Mouse (Mus musculus) MEL (cell line): ENCODE data around the gene Lamb1. TPM values are rescaled to one million over a fixed set of nuclear protein-coding genes. Genes with fewer than 3 reads are reported as not detected.

Source experiments
- DNase-seq: peaks from one replicate; pipeline ENCODE4 v3.0.0; 2011; ENCODE audit warnings: low read depth, low spot score
- H3K27ac ChIP-seq: 2 replicates; pipeline ENCODE4 v1.5.1; 2012; ENCODE audit warnings: low read depth, mild to moderate bottlenecking, control low read depth, low read length, moderate library complexity; ENCODE audit not compliant: control insufficient read depth
- H3K27me3 ChIP-seq, 2 experiments: fragments of 150-350 bp in 1 of 2; sonication (generic) in 1 of 2; 2 replicates each; pipeline ENCODE4 v1.6.1; 2012; ENCODE audit warnings: low read length in 2 of 2, mild to moderate bottlenecking in 2 of 2, improper control_type of control experiment in 1 of 2, moderate library complexity in 1 of 2; ENCODE audit not compliant: insufficient read depth in 2 of 2, control insufficient read depth in 1 of 2
- H3K36me3 ChIP-seq, 2 experiments: 2 replicates each; pipeline ENCODE4 v1.6.1; 2012 to 2014; ENCODE audit warnings: low read length in 2 of 2, improper control_type of control experiment in 1 of 2, inconsistent platforms in 1 of 2, mild to moderate bottlenecking in 1 of 2; ENCODE audit not compliant: insufficient read depth in 2 of 2, control insufficient read depth in 1 of 2
- H3K4me1 ChIP-seq, 2 experiments: fragments of 150-350 bp in 1 of 2; sonication (generic) in 1 of 2; 2 replicates each; pipeline ENCODE4 v1.6.1; 2012; ENCODE audit warnings: low read length in 2 of 2, improper control_type of control experiment in 1 of 2, mild to moderate bottlenecking in 1 of 2; ENCODE audit not compliant: insufficient read depth in 2 of 2, control insufficient read depth in 1 of 2
- H3K4me3 ChIP-seq, 2 experiments: fragments of 150-350 bp in 1 of 2; sonication (generic) in 1 of 2; 2 replicates each; pipeline ENCODE4 v1.5.1; 2012; ENCODE audit warnings: low read depth in 2 of 2, low read length in 2 of 2, mild to moderate bottlenecking in 2 of 2, moderate library complexity in 2 of 2, control low read depth in 1 of 2, improper control_type of control experiment in 1 of 2; ENCODE audit not compliant: control insufficient read depth in 1 of 2, insufficient read depth in 1 of 2
- H3K79me2 ChIP-seq: 2 replicates; pipeline ENCODE4 v1.6.1; 2012; ENCODE audit warnings: mild to moderate bottlenecking, low read length, moderate library complexity; ENCODE audit not compliant: control insufficient read depth, poor library complexity, insufficient read depth
- H3K9ac ChIP-seq: 2 replicates; pipeline ENCODE4 v1.6.1; 2012; ENCODE audit warnings: low read depth, mild to moderate bottlenecking, control low read depth, low read length, moderate library complexity; ENCODE audit not compliant: control insufficient read depth, poor library complexity, severe bottlenecking
- H3K9me3 ChIP-seq: fragments of 150-350 bp; sonication (generic); replicated peaks from 2 replicates; pipeline ENCODE4 v1.6.1; 2012; ENCODE audit warnings: mild to moderate bottlenecking, low read length, improper control_type of control experiment, moderate library complexity; ENCODE audit not compliant: insufficient read depth
- BHLHE40 ChIP-seq: IDR thresholded peaks from 2 replicates; pipeline ENCODE4 v1.6.1; 2012; ENCODE audit warnings: low read depth, mild to moderate bottlenecking, inconsistent platforms, low read length, improper control_type of control experiment, borderline replicate concordance
- CHD1 ChIP-seq: IDR thresholded peaks from 2 replicates; pipeline ENCODE4 v1.6.1; 2012; ENCODE audit warnings: low read depth, mild to moderate bottlenecking, inconsistent platforms, low read length, improper control_type of control experiment
- CHD2 ChIP-seq: IDR thresholded peaks from 2 replicates; pipeline ENCODE4 v1.6.1; 2011; ENCODE audit warnings: low read length, improper control_type of control experiment
- ELF1 ChIP-seq: IDR thresholded peaks from 2 replicates; pipeline ENCODE4 v1.6.1; 2014; ENCODE audit warnings: low read depth, mild to moderate bottlenecking, inconsistent platforms, low read length, improper control_type of control experiment, moderate library complexity
- EP300 ChIP-seq, 2 experiments: IDR thresholded peaks; 2 replicates each; pipeline ENCODE4 v1.6.1; 2011; ENCODE audit warnings: improper control_type of control experiment in 2 of 2, low read length in 2 of 2, low read depth in 1 of 2, mild to moderate bottlenecking in 1 of 2
- ETS1 ChIP-seq: IDR thresholded peaks from 2 replicates; pipeline ENCODE4 v1.6.1; 2012; ENCODE audit warnings: low read depth, mild to moderate bottlenecking, inconsistent platforms, low read length, improper control_type of control experiment, moderate library complexity
- GABPA ChIP-seq: IDR thresholded peaks from 2 replicates; pipeline ENCODE4 v1.6.1; 2012; ENCODE audit warnings: low read depth, mild to moderate bottlenecking, inconsistent platforms, low read length, improper control_type of control experiment, moderate library complexity
- GATA1 ChIP-seq: IDR thresholded peaks from 2 replicates; pipeline ENCODE4 v1.6.1; 2011; ENCODE audit warnings: low read depth, low read length, improper control_type of control experiment
- JUND ChIP-seq: IDR thresholded peaks from 2 replicates; pipeline ENCODE4 v1.6.1; 2011; ENCODE audit warnings: low read depth, mild to moderate bottlenecking, improper control_type of control experiment, low read length
- KAT2A ChIP-seq: conservative IDR thresholded peaks from 2 replicates; pipeline ENCODE4 v1.6.1; 2012; ENCODE audit warnings: low read depth, low read length, improper control_type of control experiment, inconsistent platforms
- MAFK ChIP-seq: IDR thresholded peaks from 2 replicates; pipeline ENCODE4 v1.6.1; 2011; ENCODE audit warnings: low read depth, mild to moderate bottlenecking, low read length, improper control_type of control experiment, borderline replicate concordance
- MAX ChIP-seq: IDR thresholded peaks from 2 replicates; pipeline ENCODE4 v1.6.1; 2011; ENCODE audit warnings: low read length, improper control_type of control experiment
- MXI1 ChIP-seq: IDR thresholded peaks from 2 replicates; pipeline ENCODE4 v1.6.1; 2011; ENCODE audit warnings: mild to moderate bottlenecking, low read depth, low read length, improper control_type of control experiment
- MYB ChIP-seq: IDR thresholded peaks from 2 replicates; pipeline ENCODE4 v1.6.1; 2011; ENCODE audit warnings: mild to moderate bottlenecking, low read depth, low read length, improper control_type of control experiment
- MYC ChIP-seq: IDR thresholded peaks from 2 replicates; pipeline ENCODE4 v1.6.1; 2011; ENCODE audit warnings: low read depth, mild to moderate bottlenecking, low read length, improper control_type of control experiment, moderate library complexity
- NELFE ChIP-seq: IDR thresholded peaks from 2 replicates; pipeline ENCODE4 v1.6.1; 2011; ENCODE audit warnings: low read depth, low read length, improper control_type of control experiment
- POLR2A ChIP-seq, 2 experiments: IDR thresholded peaks; 2 replicates each; pipeline ENCODE4 v1.6.1; 2011 to 2012; ENCODE audit warnings: low read length in 2 of 2, mild to moderate bottlenecking in 2 of 2, control low read depth in 1 of 2, improper control_type of control experiment in 1 of 2, low read depth in 1 of 2, moderate library complexity in 1 of 2; ENCODE audit not compliant: control insufficient read depth in 1 of 2, insufficient read depth in 1 of 2, poor library complexity in 1 of 2
- RAD21 ChIP-seq: IDR thresholded peaks from 2 replicates; pipeline ENCODE4 v1.6.1; 2011; ENCODE audit warnings: mild to moderate bottlenecking, low read depth, low read length, improper control_type of control experiment
- RCOR1 ChIP-seq: IDR thresholded peaks from 2 replicates; pipeline ENCODE4 v1.6.1; 2012; ENCODE audit warnings: low read depth, mild to moderate bottlenecking, inconsistent platforms, low read length, improper control_type of control experiment
- SMC3 ChIP-seq: IDR thresholded peaks from 2 replicates; pipeline ENCODE4 v1.6.1; 2011; ENCODE audit warnings: low read depth, low read length, improper control_type of control experiment
- TBP ChIP-seq: IDR thresholded peaks from 2 replicates; pipeline ENCODE4 v1.8.0; 2011; ENCODE audit warnings: low read depth, low read length, improper control_type of control experiment
- TCF12 ChIP-seq: IDR thresholded peaks from 2 replicates; pipeline ENCODE4 v1.6.1; 2014; ENCODE audit warnings: low read depth, mild to moderate bottlenecking, inconsistent platforms, low read length, improper control_type of control experiment, moderate library complexity
- UBTF ChIP-seq: IDR thresholded peaks from 2 replicates; pipeline ENCODE4 v1.6.1; 2012; ENCODE audit warnings: low read depth, mild to moderate bottlenecking, inconsistent platforms, low read length, improper control_type of control experiment, moderate library complexity, borderline replicate concordance; ENCODE audit not compliant: insufficient read depth
- USF1 ChIP-seq: IDR thresholded peaks from 2 replicates; pipeline ENCODE4 v1.6.1; 2014; ENCODE audit warnings: low read depth, mild to moderate bottlenecking, inconsistent platforms, low read length, improper control_type of control experiment, moderate library complexity
- ZKSCAN1 ChIP-seq: IDR thresholded peaks from 2 replicates; pipeline ENCODE4 v1.6.1; 2012; ENCODE audit warnings: low read depth, mild to moderate bottlenecking, inconsistent platforms, low read length, improper control_type of control experiment, moderate library complexity
- ZMIZ1 ChIP-seq: IDR thresholded peaks from 2 replicates; pipeline ENCODE4 v1.6.1; 2012; ENCODE audit warnings: low read depth, mild to moderate bottlenecking, inconsistent platforms, low read length, improper control_type of control experiment, moderate library complexity
- polyA plus RNA-seq, 2 experiments: library from polyadenylated mRNA; stranded (reverse) in 1 of 2; unstranded in 1 of 2; fragments of >175 nt in 1 of 2; fragments of >200 nt in 1 of 2; gene quantifications; 2 replicates each; pipeline versions ENCODE4 v1.2.1 to v1.2.4; 2012; ENCODE audit warnings: low replicate concordance in 2 of 2, low read depth in 1 of 2; ENCODE audit not compliant: insufficient read length in 2 of 2, insufficient read depth in 1 of 2, missing spikeins in 1 of 2
- total RNA-seq: library from RNA; depleted of rRNA; stranded (reverse); fragments of 300-350 nt; gene quantifications from 2 replicates; pipeline ENCODE4 v1.2.3, GENCODE M21; 2012

The Lamb1 gene
- total and polyA plus RNA-seq, 3 experiments, result 0.03 TPM; not detected in 2

GRCm38 (mm10) chr12:31310687-31311086 lies 45.7 kb downstream of the Lamb1 start:
- H3K9me3 ChIP-seq, result no peaks in the 10 kb centered on the region
- no peaks in the 10 kb centered on the region; a peak in 1 of 4 replicates for H3K36me3 ChIP-seq
- no peaks in the 10 kb centered on the region; a peak in 3 of 4 replicates for H3K27me3 ChIP-seq
- no peak overlapping the region for H3K9ac ChIP-seq
- no peak overlapping the region for H3K4me3 ChIP-seq
- H3K27ac ChIP-seq, result no peak overlapping the region
- H3K4me1 ChIP-seq, result peaks cover 0 to 9% of the 10 kb centered on the region in 2 experiments; a peak in 1 of 4 replicates
- no peak for DNase-seq
- TF ChIP-seq SMC3, result no peak
- no peak for TF ChIP-seq GABPA
- TF ChIP-seq EP300 (IDR thresholded peaks at IDR 0.05; ENCODE audit: low read depth in 1 of 2, low read length in 2 of 2), result no peak
- no peak for TF ChIP-seq ZMIZ1
- no peak for TF ChIP-seq UBTF
- no peak for TF ChIP-seq RCOR1
- TF ChIP-seq ETS1, result no peak
- TF ChIP-seq ZKSCAN1, result no peak
- TF ChIP-seq ELF1, result no peak
- TF ChIP-seq CHD2, result no peak
- no peak for TF ChIP-seq JUND
- no peak for TF ChIP-seq MYB
- TF ChIP-seq NELFE, result no peak
- TF ChIP-seq TBP, result no peak
- TF ChIP-seq USF1, result no peak
- TF ChIP-seq, all 39 proteins: peak for 0
- no peaks in the 10 kb centered on the region for H3K79me2 ChIP-seq

GRCm38 (mm10) chr12:31311671-31312265 lies 46.7 kb downstream of the Lamb1 start:
- H3K9ac ChIP-seq, result no peak overlapping the region
- no peaks in the 10 kb centered on the region for H3K9me3 ChIP-seq
- H3K4me3 ChIP-seq, result peak overlapping the region in 1 of 2 experiments; percentile 20; a peak in 2 of 4 replicates
- H3K79me2 ChIP-seq, result no peaks in the 10 kb centered on the region
- H3K4me1 ChIP-seq, result peaks cover 0 to 9% of the 10 kb centered on the region in 2 experiments; a peak in 1 of 4 replicates
- peaks cover 0 to 4% of the 10 kb centered on the region in 2 experiments for H3K27me3 ChIP-seq
- TF ChIP-seq TBP, result no peak
- TF ChIP-seq TCF12, result no peak
- no peak for TF ChIP-seq MAFK
- TF ChIP-seq RCOR1, result no peak
- no peak for TF ChIP-seq POLR2A (IDR thresholded peaks at IDR 0.05; ENCODE audit: control insufficient read depth in 1 of 2, insufficient read depth in 1 of 2, low read depth in 1 of 2, low read length in 2 of 2, poor library complexity in 1 of 2)
- TF ChIP-seq ETS1, result no peak
- TF ChIP-seq CHD1, result no peak
- no peak for TF ChIP-seq MYC
- no peak for TF ChIP-seq MAX
- no peak for TF ChIP-seq KAT2A
- no peak for TF ChIP-seq RAD21
- no peak for TF ChIP-seq GATA1
- TF ChIP-seq BHLHE40, result no peak
- no peak for TF ChIP-seq MXI1
- H3K27ac ChIP-seq, result no peak overlapping the region
- DNase-seq, result peak; percentile 32
- H3K36me3 ChIP-seq, result no peaks in the 10 kb centered on the region; a peak in 1 of 4 replicates
